Mouse (Mus musculus): ENCODE measurements around the gene P2rx5.

Gene P2rx5

DNA sequence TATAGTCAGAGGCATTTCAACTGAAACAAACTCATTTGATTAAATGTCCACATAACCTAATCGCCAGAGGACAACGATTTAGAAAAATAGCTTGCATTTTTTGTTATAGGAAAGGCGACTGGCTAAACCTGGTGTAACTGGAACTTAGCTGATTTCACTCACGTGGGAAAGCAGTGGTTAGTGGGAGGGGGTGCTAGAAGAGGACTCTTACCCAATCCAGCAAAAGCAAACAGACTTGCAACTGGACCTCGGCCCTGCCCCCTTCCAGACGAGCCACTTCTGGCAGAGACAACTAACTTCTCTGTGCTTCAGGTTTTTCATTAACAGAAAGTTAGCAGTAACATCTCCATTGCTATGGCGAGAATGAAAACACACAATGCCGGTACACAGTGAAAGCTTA lies 15.4 kb downstream of the P2rx5 start:
- no peak for DNase-seq (ENCODE audit: low read depth, low spot score)

DNA sequence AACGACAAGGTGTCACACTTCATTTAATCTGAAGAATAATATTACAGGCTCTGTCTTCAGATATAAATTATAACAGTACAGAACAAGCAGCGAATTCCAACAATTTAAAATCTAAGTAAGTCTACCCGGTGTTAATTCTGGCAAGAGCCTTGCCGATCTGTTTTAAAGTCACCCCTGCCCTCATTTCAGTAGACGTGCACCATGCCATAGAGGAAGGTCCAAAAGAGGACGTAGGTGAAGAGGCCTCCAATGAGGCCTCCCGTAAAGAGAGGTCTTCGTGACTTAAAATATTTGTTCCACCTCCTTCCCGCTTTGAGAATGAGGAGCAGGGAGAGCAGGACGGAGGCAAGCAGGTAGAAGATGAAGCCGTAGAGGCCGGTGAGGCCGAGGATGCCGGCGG lies 16.0 kb downstream of the P2rx5 start:
- no peak for DNase-seq (ENCODE audit: low read depth, low spot score)

DNA sequence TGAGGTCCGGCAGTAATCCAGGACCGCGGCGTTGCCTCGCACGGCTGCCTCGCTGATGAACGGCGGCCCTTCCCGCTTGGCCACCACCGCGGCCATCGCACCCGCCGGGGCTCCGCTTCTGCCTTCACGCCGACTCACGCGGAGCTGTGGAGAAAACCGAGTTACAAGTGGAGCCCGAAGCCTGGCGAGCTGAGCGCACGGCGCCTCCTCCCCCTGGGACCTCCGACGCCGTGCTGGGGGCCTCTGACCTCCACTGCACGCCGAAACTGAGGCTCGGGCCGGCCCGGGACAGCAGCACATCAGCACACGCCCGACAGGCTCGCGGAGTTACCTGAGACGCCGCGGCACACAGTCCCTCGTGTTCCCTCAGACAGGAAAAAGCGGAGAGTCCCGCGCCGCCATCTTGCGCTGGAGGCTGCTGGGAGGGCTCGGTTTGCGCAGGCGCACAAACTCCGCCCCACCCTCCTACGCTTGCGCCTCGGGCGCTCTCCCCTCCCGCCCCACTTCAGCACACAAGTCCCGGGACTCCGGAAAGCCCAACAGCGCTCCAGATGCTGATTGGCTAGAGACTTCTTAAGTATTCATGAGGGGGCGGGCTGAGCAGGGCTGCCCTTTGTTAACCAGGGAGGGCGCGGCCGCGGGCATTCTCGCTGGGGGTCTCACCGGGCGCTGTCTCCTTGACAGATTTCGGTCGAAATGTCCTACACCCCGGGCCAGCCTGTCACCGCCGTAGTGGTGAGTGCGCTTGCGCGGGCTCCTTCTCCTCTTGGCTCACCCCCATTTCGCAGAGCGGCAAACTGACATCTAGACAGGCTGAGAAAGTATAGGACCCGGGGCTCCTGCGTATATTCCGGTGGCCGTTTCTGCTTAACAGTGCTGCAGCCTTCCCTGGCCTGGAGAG lies 16.6 kb downstream of the P2rx5 start, which contains the start of the genes Emc6 and Tax1bp3:
TSS of gene Emc6 (minus strand) at position 430 of the 901 bp plus-strand sequence.
TSS of gene Tax1bp3 (plus strand) at position 476 of the 901 bp plus-strand sequence.
- peak; percentile 99 for DNase-seq (ENCODE audit: low read depth, low spot score)

DNA sequence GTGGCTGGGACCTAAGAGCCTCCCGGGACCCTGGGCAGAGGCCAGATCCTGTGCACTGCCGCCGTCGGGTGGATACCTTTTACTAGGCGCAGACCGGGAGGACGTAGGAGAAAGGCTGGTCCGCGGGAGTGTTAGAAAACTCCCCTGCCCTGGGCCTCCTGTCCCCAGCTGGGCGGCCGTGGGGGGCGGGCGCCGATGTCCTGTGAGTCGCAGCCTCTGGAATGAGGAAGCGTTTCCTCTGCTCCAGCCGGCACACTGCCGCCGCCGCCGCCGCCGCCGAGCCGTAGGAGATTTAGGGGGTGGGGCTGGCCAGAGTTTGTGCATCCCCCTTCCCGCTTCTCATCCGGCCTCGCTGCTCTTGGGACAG lies 17.3 kb downstream of the P2rx5 start:
- peak; percentile 58 for DNase-seq (ENCODE audit: low read depth, low spot score)

DNA sequence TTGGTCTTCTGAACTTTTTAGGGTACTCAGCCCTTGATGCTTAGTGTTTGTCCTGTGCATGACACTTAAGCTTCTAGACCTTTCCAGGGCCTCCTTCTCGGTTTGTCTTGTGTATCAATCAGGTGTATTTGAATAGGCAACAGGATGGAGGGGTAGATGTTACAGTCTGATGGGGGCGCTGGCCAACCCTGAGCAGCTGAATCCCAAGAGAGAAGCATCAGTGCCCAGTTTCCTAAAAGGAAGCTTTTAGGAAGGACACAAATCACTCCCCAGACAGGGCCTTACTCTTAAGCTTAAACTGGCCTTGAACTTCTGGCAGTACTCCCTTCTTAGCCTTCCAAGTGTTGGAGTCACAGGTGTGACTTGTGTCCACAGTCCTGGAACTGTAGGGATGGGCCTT lies 17.7 kb downstream of the P2rx5 start:
- DNase-seq (ENCODE audit: low read depth, low spot score), result no peak

DNA sequence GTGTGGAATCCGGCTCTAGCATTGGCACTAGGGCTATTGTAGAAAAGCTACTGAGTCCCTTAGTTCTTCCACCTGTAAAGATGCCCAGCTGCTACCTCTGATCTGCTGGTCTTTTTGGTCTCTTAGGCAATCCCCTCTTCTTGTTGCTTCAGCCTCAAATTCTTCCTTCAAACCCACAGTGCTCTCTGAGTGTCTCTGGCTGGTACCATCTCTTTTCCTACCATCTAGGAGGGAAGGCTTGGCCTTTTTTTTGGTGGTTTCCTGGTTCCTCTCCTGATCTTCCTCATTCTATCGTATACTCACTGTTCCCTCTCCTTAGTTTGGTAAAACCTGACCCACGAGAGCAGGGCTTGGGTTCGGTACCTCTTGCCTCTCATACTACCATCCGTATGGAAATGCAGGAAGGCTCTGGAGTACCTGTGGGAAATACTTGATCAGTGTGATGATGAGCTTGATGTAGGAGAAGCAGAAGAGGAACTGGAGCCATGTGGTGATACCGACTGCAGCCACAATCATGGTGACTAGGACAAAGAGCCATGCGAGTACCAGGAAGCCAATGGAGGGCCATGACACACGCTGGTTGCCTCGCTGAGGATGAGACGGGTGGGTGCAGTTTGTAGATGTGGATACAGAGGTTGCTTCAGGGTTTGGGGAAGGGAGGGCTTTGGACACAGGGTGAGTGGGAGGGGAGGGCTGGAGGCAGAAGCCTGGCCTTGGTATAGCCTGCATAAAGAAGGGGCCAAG lies 25.8 kb downstream of the P2rx5 start:
- DNase-seq (ENCODE audit: low read depth, low spot score), result no peak

DNA sequence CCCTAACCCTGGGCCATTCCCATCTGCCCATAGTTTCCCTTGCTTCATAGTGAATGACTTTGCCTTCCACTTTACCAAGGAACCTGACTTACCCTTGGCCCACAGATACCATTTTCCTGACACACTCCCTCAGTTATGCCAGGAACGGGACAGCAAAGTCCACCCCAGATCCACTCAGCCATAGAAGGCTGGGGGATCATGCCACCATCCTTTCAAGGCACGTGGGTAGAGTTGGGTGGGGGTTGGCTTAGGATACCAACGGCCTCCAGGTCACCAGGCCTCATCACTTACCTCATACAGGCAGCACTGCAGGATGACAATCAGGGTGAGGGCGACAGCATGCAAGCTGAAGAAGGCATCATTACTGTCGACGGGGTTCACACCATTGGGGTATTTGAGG lies 27.0 kb downstream of the P2rx5 start:
- no peak for DNase-seq (ENCODE audit: low read depth, low spot score)

DNA sequence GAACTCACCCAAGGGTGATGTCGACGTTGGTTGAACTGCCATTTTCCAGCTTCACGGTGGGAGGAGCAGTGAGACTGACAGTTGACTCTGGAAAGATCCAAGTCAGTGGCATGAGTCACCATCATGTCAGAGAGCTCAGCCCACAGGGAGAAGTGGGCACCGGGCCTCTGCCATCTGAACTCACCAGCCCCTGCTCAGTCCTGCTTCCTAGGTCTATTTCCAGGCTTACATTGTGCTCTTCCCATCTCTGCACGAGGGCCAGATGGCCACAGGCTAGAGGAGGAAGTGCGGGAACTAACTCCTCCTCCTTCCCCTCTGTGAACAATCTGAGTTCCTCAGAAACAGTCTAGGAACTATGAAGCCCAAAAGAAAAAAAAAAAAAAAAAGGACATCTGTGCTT lies 32.8 kb downstream of the P2rx5 start:
- no peak for DNase-seq (ENCODE audit: low read depth, low spot score)

DNA sequence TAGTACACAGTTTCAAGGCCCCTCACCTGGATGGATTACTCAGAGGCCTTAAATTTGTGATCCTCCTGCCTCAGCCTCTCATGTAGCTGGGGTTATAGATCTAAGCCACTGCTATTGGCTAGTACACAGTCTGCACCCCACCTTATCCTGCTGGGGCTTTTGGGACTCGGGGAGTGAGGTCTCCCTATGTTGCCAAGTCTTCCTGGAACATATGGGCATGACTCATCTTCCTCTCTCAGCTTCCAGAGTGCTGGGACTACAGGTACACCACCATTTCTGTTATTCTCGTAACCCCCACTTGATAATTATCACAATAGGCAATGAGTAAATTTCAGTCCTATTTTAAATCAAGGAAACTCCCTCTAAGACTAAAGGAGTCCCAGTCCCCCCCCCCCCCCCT lies 34.2 kb downstream of the P2rx5 start:
- no peak for DNase-seq (ENCODE audit: low read depth, low spot score)

DNA sequence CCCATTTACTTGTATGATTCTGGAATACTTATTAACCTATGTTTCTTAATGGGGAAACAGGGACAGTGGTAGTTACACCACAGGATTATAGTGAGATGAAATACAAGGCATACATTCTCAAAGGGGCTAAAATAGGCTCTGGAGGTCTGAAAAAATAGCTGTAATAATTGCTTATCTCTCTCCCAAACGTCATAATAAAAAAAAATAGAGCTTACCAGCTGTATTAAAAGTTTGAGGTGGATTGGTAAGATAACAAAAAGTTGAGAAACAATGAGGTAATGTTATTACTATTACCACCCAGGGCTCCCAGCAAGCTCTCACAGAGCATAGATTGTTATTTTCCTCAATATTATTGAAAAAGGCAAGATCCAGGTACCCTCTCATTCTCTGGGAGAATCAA lies 38.0 kb downstream of the P2rx5 start:
- no peak for DNase-seq (ENCODE audit: low read depth, low spot score)

DNA sequence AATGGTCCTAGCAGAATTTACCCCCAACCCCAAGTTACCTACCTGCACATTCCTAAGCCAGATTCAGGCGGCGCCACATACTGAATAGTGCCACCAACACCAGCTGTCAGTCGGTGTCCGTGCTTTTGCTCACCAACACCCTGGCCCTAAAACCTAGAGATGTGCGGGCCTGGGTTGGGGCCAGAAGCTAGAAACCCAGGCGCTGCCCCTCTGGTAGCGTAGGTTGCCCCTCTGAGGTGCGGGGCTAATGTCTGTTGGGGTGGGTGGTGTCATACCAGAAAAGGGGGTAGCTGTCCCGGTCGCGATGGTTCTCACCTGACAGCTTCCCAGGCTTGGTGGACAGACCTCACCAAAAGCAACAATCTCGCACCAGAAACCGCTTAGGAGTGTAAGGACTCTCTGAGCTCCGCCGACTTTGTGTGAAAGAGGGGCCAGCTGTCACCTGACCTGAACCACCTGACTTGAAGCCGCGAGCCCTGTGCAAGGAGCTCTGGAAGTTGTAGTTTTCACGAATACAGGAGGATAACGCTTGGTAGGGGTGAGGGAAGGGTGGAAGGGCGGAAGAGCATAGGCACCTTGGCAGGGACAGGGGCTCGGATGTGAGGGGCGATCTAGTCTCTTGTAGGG lies 38.5 kb downstream of the P2rx5 start, which contains the start of gene Ctns:
TSS of gene Ctns (minus strand) at position 440 of the 627 bp plus-strand sequence.
- peak; percentile 91 for DNase-seq (ENCODE audit: low read depth, low spot score)

DNA sequence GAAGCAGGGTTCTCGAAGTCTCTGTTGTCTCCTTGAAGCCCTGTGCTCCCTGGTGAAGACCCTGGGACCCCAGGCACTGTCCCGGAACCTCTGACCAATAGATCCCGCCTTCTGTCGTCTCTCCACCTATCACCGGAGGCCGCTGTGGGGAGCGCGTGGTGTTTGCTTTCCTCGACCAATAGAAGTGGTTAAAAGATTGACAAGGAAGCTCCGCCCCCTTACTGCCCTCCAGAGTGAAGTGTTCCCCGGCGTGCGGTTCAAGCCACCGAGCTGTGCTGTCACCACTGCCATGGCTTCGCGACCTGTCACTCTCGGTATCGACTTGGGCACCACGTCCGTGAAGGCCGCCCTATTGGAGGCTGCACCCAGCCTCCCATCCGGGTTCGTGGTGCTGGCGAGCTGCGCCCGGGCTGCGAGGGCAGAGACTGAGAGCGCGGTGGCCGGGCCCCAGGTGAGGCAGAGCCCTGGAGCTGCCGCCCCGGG lies 39.0 kb downstream of the P2rx5 start, which contains the start of gene Shpk:
TSS of gene Shpk (plus strand) at position 231 of the 483 bp plus-strand sequence.
- peak; percentile 95 for DNase-seq (ENCODE audit: low read depth, low spot score)

DNA sequence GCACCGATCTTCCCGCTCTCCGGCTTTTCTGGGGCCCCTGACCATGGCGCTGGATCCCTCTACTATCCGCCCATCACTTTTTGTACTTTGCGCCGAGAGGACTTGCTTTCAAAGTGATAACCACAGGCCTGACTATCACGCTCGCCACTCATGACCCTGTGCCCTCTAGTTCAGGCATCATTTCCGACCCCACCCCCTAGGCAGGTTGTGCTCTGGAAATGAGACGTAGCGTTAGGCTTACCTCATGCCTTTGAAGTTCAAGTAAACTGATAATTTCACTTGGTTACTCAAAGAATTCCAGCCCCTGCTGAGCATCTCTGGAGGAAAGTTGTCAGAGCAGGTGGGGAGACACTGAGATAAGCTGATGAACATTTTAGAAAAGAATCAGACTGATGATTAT lies 39.7 kb downstream of the P2rx5 start:
- DNase-seq (ENCODE audit: low read depth, low spot score), result peak; percentile 78

DNA sequence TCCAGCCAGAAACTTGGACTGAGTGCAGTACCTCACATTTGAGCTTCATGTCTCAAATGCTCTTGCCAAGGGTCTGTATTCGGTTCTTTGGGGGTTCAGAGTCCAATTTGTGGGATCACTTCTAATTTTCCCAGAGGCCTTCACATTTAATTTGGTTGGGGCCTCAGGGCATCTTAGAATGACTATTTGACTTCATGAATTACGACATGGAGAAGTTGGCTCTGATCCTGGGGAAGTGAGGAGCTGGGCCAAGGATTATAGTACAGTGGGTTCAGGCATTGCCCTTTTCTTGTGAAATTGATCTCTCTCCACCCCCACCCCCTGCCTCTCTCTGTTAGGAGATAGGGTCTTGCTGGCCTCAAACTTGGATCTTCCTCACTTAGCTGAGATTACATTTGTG lies 40.8 kb downstream of the P2rx5 start:
- no peak for DNase-seq (ENCODE audit: low read depth, low spot score)

DNA sequence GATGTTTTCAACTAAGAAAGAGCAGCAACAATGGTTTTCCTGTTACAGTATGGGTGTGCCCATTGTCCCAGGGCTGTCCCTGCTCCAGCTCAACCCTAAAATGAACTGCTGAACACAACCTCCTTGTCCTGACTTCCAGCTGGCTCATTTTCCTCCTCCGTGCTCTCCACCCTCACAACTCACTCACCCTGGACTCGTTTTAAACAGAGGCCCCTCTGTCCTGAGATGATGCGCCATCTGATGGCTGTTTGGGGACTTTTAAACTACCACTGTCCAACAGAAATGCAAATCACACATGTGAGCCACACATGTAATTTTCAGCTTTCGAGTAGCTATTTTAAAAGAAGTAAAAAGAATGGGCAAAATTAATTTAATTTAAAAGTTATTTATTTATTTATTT lies 41.4 kb downstream of the P2rx5 start:
- DNase-seq (ENCODE audit: low read depth, low spot score), result no peak

DNA sequence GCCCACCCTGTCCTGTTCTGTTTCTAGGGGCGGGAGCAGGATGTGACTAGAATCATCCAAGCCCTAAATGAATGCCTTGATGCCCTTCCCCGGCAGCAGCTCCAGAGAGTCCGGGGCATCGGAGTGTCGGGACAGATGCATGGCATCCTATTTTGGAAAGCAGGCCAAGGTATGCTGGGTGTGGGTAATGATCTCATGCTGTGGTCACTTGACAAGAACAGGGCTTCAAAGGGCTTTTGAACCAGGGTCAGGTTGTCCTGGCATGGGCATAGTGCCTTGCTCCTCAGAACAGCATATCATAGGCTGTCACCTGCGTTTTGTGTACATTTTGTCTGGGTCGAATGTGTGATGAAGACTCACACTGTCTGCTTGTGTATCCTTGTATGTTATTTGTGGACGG lies 43.7 kb downstream of the P2rx5 start:
- DNase-seq (ENCODE audit: low read depth, low spot score), result no peak

DNA sequence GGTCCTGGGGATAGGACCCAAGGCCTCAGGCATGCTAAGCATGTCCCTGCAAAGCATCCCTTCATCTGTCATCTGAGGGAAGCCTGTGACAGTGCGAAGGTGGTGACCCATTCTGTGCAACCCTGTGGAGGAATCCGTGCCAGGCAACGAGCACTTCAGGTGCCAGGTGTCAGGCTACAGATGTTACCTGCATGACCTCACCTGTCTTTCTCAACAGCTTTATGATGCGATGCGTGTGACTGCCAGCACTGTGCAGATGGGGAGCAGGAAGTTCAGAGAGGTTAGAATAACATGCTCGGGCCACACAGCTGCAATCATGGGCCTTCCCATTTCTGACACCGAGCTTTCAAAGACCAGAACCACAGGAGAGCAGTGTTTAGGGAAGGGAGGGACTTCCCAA lies 45.0 kb downstream of the P2rx5 start:
- no peak for DNase-seq (ENCODE audit: low read depth, low spot score)

DNA sequence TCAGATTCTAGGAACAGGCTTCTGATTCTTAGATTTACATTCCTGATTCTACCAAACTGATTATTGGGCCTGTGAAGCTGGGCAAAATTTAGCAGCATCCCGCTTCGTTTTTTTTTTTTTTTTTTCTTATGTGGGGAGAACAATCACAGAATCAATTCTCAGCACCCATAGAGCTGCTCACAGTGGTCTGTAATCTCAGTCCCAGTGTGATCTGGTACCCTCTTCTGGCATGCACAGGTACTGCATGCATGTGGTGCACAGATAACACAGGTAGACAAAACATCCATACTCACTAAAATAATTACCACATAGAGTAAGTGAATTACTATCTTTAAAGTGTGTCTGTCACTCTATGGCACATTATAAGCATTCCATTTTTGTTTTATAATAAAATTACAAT lies 47.4 kb downstream of the P2rx5 start:
- peak; percentile 31 for DNase-seq (ENCODE audit: low read depth, low spot score)

DNA sequence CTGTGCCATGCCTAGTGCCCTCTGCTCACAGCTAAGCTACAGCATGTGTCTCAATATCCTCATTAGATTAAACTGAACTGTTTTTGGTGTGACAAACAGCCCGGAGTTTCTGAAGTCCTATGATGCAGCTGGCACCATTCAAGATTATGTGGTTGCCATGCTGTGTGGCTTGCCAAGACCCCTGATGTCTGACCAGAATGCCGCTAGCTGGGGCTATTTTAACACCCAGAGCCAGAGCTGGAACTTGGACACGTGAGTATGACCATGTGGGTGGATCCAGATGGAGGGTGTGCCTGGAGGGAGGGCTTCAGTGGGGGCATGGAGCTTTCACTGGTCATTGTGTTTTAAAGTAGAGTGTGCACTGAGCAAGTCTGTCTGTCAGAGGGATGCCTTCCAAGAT lies 53.7 kb downstream of the P2rx5 start:
- no peak for DNase-seq (ENCODE audit: low read depth, low spot score)

DNA sequence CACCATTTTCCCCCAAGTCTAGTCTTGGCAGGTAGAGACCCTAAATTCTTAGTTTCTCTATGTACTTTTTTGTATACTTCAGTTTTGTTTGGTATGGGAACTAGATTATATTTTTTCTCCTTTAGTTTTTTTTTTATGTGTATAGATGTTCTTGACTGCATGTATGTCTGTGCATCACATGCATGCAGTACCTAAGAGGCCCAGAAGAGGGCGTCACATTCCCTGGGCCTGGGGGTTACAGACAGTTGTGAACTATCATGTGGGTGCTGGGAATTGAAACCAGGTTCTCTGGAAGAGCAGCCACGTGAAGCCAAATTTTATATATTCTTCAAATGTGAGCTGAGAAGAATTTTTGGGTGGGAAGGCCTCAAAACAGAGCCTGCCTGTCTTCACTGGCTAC lies 59.5 kb downstream of the P2rx5 start:
- DNase-seq (ENCODE audit: low read depth, low spot score), result no peak

DNA sequence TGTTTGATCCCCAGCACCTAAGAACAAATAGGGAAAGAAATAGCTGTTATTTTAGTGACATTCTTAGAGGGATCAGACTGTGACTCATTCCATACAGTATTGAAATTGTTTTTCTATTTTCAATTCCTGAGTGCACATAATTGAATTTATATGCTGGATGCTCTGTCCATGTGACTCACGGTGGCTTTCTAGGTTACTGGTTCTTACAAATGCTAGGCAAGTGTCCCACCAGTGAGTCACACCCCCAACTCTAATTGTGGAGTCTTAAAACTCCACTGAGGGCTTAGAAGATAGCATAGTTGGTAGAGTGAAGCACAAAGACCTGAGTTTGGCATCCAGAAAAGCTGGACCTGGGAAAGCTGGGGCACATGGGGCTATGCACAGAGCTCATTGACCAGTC lies 60.4 kb downstream of the P2rx5 start:
- DNase-seq (ENCODE audit: low read depth, low spot score), result no peak

Measured in CD4-positive helper T cell, adult 2 months (primary cell).